Mouse (Mus musculus) bone marrow macrophage, adult 2 months (primary cell): ENCODE data around the gene Serpina3i. TPM values are rescaled to one million over a fixed set of nuclear protein-coding genes. Genes with fewer than 3 reads are reported as not detected.

ENCODE experiments used
- H3K27ac ChIP-seq: 2 replicates; pipeline ENCODE4 v1.5.1; 2012; ENCODE audit warnings: low read depth, low read length; ENCODE audit not compliant: insufficient read depth
- H3K4me1 ChIP-seq: 2 replicates; pipeline ENCODE4 v1.6.1; 2012; ENCODE audit warnings: low read length; ENCODE audit not compliant: control insufficient read depth, insufficient read depth
- H3K4me3 ChIP-seq: 2 replicates; pipeline ENCODE4 v1.5.1; 2012; ENCODE audit warnings: mild to moderate bottlenecking, low read length, moderate library complexity; ENCODE audit not compliant: insufficient read depth
- CTCF ChIP-seq: IDR thresholded peaks from 2 replicates; pipeline ENCODE4 v1.5.1; 2012; ENCODE audit warnings: low read depth, mild to moderate bottlenecking, low read length, moderate library complexity
- POLR2A ChIP-seq: IDR thresholded peaks from 2 replicates; pipeline ENCODE4 v1.6.1; 2012; ENCODE audit warnings: mild to moderate bottlenecking, low read depth, low read length, borderline replicate concordance
- polyA plus RNA-seq: library from polyadenylated mRNA; stranded (reverse); fragments of >200 nt; gene quantifications from 2 replicates; pipeline ENCODE4 v1.2.4, GENCODE M21; 2012; ENCODE audit not compliant: missing spikeins, insufficient read depth, insufficient read length

The Serpina3i gene
- polyA plus RNA-seq, 1 experiment, result not detected

DNA sequence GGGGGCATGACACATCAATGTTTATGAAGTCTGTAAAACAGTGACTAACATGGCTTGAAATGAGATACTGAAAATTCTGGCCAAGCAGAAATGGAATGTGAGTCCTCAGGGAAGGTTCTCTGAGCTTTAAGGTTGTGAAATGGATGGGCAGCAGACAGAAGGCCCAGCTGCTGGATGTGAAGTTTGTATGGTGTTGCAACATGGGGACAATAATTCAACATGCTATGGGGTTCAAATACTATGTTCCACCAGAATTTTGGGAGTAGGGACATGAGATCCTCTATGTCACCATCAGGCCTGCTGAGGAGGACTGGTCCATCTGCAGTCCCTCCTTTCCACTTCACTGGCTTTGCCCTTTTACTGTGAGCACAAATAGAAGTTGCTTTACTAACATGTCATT lies 19.6 kb upstream of the Serpina3i start:
- no peak overlapping the region for H3K27ac ChIP-seq
- H3K4me3 ChIP-seq, result no peak overlapping the region
- no peaks in the 10 kb centered on the region for H3K4me1 ChIP-seq
- TF ChIP-seq CTCF (no peak), POLR2A (no peak)

DNA sequence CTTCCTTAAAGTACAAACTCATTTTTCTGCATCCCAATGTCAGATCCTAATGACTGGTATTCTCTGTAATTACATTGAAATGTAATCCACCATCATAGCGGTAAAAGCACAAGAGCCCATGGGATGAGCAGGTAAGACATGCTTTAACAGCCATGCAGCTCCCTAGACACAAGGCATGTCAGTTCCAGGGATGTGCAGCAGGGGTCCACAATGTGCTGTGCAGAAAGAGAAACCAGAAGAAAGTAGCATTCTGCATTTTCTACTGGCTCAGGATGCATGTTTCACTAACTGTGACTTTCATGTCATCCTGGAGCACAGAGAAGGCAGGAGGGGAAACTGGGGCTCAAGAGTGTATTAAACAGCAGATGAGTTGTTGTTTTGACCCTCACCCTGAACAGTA lies 17.8 kb upstream of the Serpina3i start:
- TF ChIP-seq CTCF, result no peak
- TF ChIP-seq POLR2A, result no peak
- Histone ChIP-seq H3K27ac (no peak overlapping the region), H3K4me3 (no peak overlapping the region), H3K4me1 (no peaks in the 10 kb centered on the region)

DNA sequence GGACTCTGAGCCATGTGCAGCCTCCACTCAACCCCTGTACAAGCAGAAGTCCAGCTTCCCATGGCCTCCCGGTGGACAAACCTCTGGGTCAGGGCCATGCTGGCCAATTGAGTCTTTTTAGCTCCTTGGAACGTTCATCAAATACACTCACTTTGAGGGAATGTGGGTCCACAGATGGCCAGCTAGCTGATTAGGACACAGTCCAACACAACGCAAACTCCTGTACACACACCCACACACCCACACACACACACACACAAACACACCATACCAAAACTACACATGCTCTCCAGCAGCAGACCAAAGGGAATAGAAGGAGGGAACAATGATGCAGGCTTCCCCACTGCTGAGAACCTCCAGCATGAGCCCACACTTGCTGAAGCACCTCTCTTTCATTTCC lies 17.3 kb upstream of the Serpina3i start:
- no peak overlapping the region for H3K4me3 ChIP-seq
- H3K4me1 ChIP-seq, result no peaks in the 10 kb centered on the region
- H3K27ac ChIP-seq, result no peak overlapping the region
- TF ChIP-seq POLR2A (no peak), CTCF (no peak)

DNA sequence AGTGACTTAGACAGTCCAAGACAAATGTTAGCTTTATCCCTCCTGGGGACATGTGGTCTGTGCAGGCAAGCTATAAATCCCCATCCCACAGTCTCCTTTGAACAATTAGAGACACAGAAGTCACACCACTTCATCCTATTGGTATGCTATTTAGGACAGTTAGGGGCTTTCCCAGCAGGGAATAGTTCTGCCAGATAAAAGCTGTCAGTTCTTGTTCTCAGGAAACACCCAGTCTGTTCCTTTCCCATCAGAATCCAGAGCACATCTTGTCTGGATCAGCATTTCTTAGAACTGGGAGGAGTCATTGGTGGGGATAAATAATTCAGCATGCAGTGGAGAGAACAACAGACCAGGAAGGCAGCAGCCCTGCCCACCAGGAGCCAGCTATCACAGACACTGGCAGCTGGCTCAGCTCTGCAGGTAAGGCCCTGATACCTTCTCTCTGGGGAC lies 15.3 kb upstream of the Serpina3i start:
- Histone ChIP-seq H3K27ac (no peak overlapping the region), H3K4me1 (no peaks in the 10 kb centered on the region), H3K4me3 (no peak overlapping the region)
- TF ChIP-seq POLR2A (no peak), CTCF (no peak)

DNA sequence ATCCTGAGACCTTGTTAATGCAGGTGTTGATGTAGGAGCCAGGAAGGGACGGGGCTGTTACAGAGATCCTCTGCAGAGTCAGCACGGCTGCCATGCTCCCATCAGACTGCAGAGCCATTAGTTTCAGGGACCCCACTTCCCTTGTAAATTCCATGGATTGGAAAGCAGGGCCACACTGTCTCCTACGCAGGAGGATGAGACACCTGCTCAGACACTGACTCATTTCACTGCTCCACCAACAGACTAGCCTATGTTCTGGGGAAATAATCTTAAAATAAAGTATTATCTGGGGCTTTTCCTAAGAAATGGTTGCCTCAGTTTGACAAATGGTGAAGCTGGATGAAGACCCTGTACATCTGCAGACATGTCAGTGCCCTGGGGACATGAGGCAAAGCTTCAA lies 14.7 kb upstream of the Serpina3i start:
- Histone ChIP-seq H3K27ac (no peak overlapping the region), H3K4me1 (no peaks in the 10 kb centered on the region), H3K4me3 (no peak overlapping the region)
- TF ChIP-seq CTCF (no peak), POLR2A (no peak)

DNA sequence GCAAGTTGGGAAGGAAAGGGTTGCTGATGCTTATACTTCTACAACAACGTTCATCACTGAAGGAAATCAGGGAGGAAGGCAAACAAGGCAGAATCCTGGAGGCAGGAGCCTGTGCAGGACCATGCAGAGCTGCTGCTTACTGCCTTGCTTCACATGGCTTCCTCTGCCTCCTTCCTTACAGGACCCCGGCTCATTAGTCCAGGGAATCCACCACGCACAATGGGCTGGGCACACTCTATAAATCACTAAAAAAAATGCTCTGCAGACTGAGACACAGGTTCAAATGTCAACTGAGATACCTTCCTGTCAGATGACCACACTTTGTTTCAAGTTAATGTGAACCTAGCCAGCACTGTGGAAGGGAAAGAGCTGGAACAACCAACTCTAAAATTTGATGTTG lies 1.9 kb upstream of the Serpina3i start:
- H3K4me3 ChIP-seq, result no peak overlapping the region
- no peaks in the 10 kb centered on the region for H3K4me1 ChIP-seq
- H3K27ac ChIP-seq, result no peak overlapping the region
- TF ChIP-seq POLR2A, result no peak
- no peak for TF ChIP-seq CTCF

DNA sequence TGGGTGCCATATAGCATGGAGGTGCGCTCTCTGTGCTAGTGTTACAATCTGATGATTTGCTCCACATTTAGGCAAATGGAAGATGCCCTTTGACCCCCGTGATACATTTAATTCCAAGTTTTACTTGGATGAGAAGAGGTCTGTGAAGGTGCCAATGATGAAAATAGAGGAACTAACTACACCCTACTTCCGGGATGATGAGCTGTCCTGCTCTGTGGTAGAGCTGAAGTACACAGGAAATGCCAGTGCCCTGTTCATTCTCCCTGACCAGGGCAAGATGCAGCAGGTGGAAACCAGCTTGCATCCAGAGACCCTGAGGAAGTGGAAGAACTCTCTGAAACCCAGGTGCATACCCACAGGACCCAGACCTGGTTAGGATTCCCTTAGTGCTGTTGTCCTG lies 3.5 kb downstream of the Serpina3i start:
- Histone ChIP-seq H3K4me1 (no peaks in the 10 kb centered on the region), H3K27ac (no peak overlapping the region), H3K4me3 (no peak overlapping the region)
- TF ChIP-seq POLR2A, result no peak
- TF ChIP-seq CTCF, result no peak

DNA sequence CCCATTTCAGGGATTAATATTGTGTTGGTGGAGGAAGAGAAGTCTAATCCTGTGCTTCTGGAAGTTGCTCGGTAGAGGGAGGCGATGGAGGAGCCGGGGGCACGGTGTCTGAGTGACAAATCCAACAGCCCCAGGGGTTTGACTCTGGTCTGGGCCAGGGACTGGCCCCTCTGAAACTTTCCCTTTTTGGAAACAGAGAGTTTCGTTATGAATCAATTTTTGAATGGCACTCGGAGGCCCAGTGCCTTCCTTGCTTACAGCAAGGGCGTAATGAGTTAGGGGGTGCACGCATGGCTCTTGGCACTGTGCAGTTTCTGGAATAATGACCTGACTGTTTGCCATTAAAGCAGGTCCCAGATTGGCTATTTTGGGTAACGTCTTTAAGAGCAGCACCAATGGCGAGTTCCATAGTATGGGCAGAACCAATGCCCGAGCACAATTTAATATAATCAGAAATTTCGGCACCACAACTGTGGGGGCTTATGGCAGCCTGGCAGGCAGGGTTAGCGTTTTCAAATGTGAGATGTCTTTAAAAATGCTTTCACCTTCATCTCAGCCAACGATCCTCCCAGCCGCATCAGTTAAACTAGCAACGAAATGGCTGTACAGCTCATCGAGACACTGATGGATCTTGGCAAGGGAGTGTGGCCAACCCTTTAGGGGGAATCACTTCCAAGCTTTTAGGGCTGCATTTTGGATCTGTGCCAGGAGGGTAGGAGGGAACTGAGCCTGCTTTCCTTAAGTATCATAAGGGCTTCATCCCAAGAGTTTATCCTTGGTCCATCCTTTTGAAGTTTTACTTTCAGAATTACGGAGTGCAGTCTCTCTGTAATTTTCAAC lies 15.5 kb downstream of the Serpina3i start:
- Histone ChIP-seq H3K4me1 (no peaks in the 10 kb centered on the region), H3K4me3 (no peak overlapping the region), H3K27ac (no peak overlapping the region)
- no peak for TF ChIP-seq CTCF
- TF ChIP-seq POLR2A, result no peak

DNA sequence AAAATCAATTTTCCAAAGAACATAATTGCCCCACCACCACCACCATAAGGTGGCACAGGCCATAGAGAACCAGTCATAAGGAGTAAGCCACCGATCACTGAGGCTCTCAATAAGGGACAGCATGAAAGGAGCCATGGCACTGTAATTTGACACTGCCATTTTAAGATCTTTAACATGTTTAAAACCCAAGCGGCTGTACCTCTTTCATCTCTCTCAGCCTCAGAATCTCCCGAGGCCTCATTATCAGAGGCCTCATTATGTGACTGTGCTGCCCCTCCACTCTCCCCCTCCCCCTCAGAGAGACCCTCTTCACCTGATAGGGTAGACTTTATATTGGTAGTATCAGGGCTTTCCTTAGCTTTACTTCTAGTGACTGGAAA lies 16.1 kb downstream of the Serpina3i start:
- H3K4me3 ChIP-seq, result no peak overlapping the region
- no peak for TF ChIP-seq CTCF
- H3K4me1 ChIP-seq, result no peaks in the 10 kb centered on the region
- no peak overlapping the region for H3K27ac ChIP-seq

DNA sequence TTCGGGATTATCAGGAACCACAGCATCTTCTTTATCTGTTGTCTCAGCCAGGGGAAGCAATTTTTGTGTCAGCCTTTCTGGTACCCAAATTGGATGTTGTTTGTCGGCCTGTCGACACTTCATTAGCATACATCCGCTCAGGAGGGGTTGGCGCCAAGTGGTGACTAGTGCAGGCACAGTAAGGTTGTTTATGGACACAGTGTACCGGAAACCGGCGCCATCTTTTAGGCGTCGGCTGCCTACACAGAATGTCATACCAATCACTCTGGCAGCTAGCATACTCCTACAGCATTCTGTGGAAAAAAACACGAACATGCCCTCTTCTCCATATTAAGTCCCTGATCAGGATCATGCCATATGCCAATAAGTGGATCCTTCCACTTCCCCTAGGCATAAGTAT lies 20.5 kb downstream of the Serpina3i start:
- TF ChIP-seq CTCF, result no peak
- no peak for TF ChIP-seq POLR2A
- H3K4me3 ChIP-seq, result no peak overlapping the region
- no peak overlapping the region for H3K27ac ChIP-seq
- H3K4me1 ChIP-seq, result no peaks in the 10 kb centered on the region
